Mouse (Mus musculus) spleen, postnatal 4 days (tissue): ENCODE data around the gene Gfra1.

ENCODE experiments used
- DNase-seq, 2 experiments: peaks; one replicate each; pipeline ENCODE4 v3.0.0; 2022; ENCODE audit warnings: low spot score in 2 of 2

Gfra1 gene

GRCm38 (mm10) chr19:58328014-58328413, 127.7 kb downstream of the Gfra1 start:
- DNase-seq = no peak

GRCm38 (mm10) chr19:58316474-58316873, 139.2 kb downstream of the Gfra1 start:
- no peak for DNase-seq

DNA sequence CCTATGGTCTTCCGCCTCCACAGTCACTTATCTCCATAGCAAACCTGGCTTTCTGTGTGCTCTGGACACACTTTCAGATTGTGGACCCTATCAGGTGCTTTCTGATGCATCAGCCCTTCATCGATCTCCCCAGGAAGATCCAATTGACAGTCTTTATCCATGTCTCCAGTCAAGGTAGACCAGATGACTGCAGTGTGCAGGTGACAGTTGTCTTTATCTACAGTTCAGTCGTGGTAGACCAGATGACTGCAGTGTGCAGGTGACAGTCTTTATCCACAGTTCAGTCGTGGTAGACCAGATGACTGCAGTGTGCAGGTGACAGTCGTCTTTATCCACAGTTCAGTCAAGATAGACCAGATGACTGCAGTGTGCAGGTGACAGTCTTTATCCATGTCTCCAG, 140.0 kb downstream of the Gfra1 start:
- no peak for DNase-seq

DNA sequence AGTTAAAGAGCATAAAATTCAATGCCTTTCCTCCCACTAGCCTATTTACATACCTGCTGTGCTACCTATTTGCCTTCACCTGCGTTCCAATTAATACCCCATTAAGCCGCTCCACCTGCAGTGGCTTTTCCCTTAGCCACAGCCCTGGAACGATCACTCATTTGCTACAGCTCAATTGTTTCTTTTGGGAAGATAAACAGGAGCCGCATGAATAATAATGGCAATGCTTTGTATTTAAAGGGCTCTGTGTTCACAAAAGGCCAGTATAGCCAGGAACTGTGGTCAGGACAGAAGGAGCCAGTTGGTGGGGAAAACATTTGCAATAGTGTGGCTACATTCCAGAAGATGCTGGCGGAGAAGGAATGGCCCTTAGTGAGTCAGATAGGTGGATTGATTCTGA, 141.1 kb downstream of the Gfra1 start:
- DNase-seq = no peak

GRCm38 (mm10) chr19:58313785-58314184, 141.9 kb downstream of the Gfra1 start:
- DNase-seq = no peak

- DNase-seq = no peak
These were observed 143.2 kb downstream of the Gfra1 start for GRCm38 (mm10) chr19:58312492-58312891.

DNA sequence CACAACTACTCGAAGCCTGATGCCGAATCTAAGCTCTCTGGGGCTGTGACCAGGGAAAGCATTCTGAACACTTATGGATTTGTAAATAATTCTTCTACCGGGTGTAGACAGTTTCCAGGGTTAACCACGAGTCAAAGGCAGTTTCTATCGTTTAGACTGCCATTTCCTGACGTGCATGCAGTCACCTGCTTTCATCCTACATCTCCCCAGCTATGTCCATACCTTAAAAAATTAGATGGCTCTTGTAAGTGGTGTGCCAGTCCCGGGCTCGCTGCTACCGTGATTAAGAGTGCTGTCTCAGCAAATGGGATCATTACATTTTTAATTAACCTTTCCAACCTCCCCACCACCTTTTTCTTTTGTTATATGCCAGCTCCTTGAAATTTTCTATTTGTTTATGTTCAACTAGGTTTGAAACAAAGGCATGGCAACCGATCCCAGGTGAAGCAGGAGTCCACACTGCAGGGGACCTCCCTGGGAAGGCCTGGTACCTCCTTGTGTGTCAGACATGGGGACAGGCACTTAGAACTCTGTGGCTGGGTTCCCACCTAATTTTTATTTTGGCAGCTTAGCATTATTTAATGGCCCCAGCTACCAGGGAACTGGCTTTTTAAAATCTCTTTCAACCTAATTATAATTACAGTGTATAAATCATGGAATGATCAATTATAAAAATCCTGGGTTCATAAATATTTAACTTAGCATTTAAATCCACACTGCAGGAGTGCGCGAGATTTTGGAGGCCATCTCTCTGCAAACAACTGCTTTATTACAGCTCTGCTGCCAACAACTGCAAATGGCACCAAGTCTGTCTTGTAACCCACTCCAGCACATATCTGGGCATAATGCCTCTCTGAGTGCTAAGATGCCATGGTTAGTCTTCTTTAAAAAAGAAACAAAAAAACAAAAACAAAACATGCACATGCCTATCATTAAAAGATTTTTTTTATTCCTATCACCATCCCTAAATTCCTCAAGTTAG, 145.1 kb downstream of the Gfra1 start:
- no peak for DNase-seq

DNA sequence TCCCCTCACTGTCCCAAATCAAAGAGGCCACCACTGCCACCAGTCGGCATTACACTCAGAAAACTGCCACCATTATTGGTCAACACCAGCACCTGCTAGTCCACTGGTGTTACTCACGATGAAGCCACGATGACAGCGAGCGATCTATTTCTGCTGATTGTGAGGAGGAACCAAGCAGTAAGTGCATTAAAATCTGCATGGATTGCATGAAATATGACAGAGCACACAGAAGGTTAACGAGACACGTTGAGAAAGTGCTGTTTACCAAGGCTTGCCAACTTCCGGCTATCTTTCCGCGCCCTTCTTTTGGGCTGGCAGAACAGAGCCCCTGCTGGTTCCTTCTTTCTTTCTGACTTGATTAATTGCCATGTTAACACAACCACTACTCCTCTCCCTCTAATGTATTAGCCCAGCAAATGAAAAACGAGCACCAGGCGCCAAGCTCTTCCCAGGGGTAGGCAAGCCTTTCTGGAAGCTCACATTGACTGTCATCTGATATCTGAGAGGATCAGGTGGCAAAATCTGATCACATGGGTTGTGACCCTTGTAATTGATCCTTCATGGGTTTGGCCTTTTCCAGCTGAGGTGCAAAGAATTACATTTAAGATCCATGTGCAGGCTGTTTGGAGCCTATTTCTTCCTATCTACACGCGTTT, 146.0 kb downstream of the Gfra1 start:
- no peak for DNase-seq

DNA sequence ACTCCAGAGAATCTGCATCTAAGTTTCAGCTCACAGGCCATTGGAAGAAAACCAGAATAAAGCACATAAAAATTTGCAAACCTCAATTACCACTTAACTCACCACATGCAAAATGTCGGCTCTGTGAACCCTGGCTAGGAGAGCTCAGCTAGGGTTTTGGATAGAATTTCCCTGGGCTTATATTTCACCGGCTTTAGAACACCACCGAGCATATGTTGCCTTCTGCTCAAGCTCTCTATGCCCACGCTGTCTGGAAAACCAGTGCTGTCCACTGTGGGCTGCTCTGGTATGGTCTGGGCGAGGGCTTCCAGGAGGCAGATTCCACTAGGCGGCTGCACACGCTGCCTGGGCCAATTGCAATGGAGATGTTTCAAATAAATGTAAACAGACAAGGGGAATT, 154.6 kb downstream of the Gfra1 start:
- DNase-seq = no peak

- DNase-seq = no peak
These were observed 157.8 kb downstream of the Gfra1 start for GRCm38 (mm10) chr19:58297926-58298325.

GRCm38 (mm10) chr19:58296842-58297190, 158.9 kb downstream of the Gfra1 start:
- no peak for DNase-seq

GRCm38 (mm10) chr19:58295986-58296841, 159.5 kb downstream of the Gfra1 start:
- no peak for DNase-seq

- no peak for DNase-seq
These were observed 167.6 kb downstream of the Gfra1 start for GRCm38 (mm10) chr19:58288145-58288544.

- no peak for DNase-seq
These were observed 180.4 kb downstream of the Gfra1 start for GRCm38 (mm10) chr19:58275281-58275680.

DNA sequence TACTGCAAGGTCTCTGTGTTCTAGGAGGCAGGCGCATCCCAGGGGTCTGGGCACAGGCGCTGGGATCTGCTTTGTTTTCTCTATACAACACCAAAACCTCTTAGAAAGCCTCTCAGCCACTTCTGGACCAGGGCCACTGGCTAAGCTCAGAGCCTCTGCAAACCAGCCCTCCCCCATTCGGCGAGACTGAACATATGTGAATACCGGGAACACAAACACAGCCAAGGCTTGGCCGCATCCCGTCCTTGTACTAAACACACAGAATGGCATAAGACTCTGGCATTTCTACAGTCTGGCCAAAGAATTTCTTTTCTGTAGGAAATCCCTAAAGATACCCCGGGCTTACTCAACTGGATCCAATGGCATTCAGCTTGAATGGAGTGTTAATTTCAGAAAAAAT, 183.9 kb downstream of the Gfra1 start:
- no peak for DNase-seq

GRCm38 (mm10) chr19:58270778-58271177, 184.9 kb downstream of the Gfra1 start:
- DNase-seq = no peak

GRCm38 (mm10) chr19:58268476-58268875, 187.2 kb downstream of the Gfra1 start:
- DNase-seq = no peak

- no peak for DNase-seq
These were observed 189.1 kb downstream of the Gfra1 start for GRCm38 (mm10) chr19:58266600-58266999.

DNA sequence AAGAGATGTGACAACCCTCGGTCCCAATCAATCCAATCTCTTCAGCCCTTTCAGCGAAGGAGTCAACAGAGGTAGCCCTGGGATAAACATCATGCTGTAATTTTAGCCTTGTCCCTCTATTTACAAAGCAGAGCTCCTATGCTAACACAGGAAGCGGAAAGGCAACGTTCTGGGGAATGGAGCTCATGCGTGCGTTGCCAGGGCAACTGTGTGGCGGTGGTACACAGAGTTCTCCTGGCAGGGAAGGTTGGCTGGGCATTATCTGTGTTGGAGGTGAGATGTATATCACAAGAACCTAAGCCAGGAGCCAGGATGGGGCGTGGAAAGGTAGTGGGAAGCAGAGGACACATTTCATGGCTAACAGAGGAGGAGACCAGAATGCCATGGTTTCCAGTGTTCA, 194.8 kb downstream of the Gfra1 start:
- DNase-seq = no peak

DNA sequence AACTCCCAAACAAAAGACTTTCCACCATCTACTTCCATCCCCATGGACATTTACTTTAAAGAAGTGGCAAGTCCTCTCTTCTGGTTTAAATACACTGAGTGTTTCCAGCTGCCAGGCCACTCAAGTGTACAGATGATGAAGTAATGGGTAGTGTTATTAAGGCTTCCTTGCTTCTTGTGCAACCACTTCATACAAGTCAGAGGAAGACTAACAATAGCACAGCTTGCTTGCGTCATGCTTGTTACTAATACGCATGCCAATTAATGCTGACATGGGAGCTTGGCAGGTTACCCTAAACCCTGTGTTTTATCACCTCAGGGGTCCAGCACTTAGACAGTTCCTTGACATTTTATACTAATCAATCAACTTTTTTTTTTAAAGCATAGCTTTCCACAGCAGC, 196.5 kb downstream of the Gfra1 start:
- DNase-seq = no peak

- no peak for DNase-seq
These were observed 199.2 kb downstream of the Gfra1 start for GRCm38 (mm10) chr19:58256485-58256884.

- no peak for DNase-seq
These were observed 200.3 kb downstream of the Gfra1 start for GRCm38 (mm10) chr19:58255394-58255793.
